In the genomic region with DNA sequence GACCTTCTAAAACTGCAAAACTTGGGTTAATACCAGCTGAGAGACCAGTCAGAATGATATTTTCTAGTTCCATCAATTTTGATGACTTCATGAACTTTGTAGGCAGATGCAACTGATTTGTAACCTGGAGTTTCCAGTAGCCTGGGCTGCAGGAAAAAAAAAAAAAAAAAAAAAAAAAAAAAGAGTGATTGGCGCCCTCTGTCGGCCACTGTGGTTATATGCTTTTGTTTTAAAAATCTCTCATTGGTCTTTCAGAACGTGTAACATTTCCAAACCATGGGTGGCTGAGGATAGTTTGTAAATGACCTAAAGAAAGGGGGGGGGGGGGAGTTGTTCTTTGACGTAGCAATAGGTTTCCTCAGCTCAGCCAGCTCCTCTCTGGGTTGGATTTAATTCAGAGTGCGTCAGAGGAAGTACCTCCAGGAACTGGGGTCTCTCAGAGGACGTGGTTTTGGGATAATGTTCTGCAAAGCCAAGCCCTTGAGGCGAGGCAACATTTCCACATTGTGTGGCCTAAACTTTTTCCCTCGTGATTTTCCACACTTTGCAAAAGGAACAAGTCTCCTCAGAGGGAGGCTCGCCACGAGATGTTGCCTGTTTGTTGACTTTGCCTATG, we compare ENCODE assay signal across 8 mouse cellular contexts. TPM values are rescaled to one million over a fixed set of nuclear protein-coding genes. Genes with fewer than 3 reads are reported as not detected.
A peak's percentile ranks its signal among the peaks of the same experiment; 100 is the strongest.
DNase-seq lines count a peak whose midpoint lies in the region; ATAC-seq and TF ChIP-seq lines count a peak whose summit lies in the region.

No protein-coding gene starts in this region.

- DNase-seq in gastrocnemius, adult 18-20 months (ENCODE audit: low spot score): peak; percentile 16
- no peak for DNase-seq in gastrocnemius, postnatal 36 days
- peak; percentile 72 for DNase-seq in MEL (ENCODE audit: low read depth, low spot score)
- DNase-seq in embryonic facial prominence, embryonic 11.5 days (ENCODE audit: low spot score): peak; percentile 67
- DNase-seq in retina, postnatal 7 days (ENCODE audit: low read depth, low spot score): peak; percentile 25
- DNase-seq in layer of hippocampus, adult 8-10 months (ENCODE audit: low spot score in 2 of 2): no peak

- H3K9me3 ChIP-seq in MEL (replicated peaks; ENCODE audit: insufficient read depth, low read length): no peaks in the 10 kb centered on the region
- no peaks in the 10 kb centered on the region for H3K9me3 ChIP-seq in embryonic facial prominence, embryonic 11.5 days (replicated peaks; ENCODE audit: control insufficient read depth, low read length)
- no peaks in the 10 kb centered on the region for H3K9me3 ChIP-seq in hindbrain, embryonic 12.5 days (replicated peaks)
- H3K9me3 ChIP-seq in lung, embryonic 15.5 days: no peaks in the 10 kb centered on the region

- TF ChIP-seq RAD21 in MEL (IDR thresholded peaks at IDR 0.05; ENCODE audit: low read depth, low read length): peak; percentile 59

- no peak overlapping the region for H3K4me2 ChIP-seq in embryonic facial prominence, embryonic 11.5 days (ENCODE audit: low read depth, low read length)
- H3K4me2 ChIP-seq in hindbrain, embryonic 12.5 days (replicated peaks): peak overlapping the region; percentile 36; the same call in 1 of the 2 replicates
- peak overlapping the region; percentile 37 for H3K4me2 ChIP-seq in lung, embryonic 15.5 days

- H3K27me3 ChIP-seq in MEL (ENCODE audit: control insufficient read depth in 1 of 2, insufficient read depth in 2 of 2, low read length in 2 of 2): peaks cover 0 to 2% of the 10 kb centered on the region in 2 experiments; a peak in 1 of 4 replicates
- H3K27me3 ChIP-seq in embryonic facial prominence, embryonic 11.5 days (ENCODE audit: control insufficient read depth, insufficient read depth, low read length): no peaks in the 10 kb centered on the region
- H3K27me3 ChIP-seq in hindbrain, embryonic 12.5 days: no peaks in the 10 kb centered on the region
- H3K27me3 ChIP-seq in lung, embryonic 15.5 days: no peaks in the 10 kb centered on the region

- TF ChIP-seq CTCF in MEL (IDR thresholded peaks at IDR 0.05 in 2 of 3, conservative IDR thresholded peaks at IDR 0.05 in 1 of 3; ENCODE audit: control insufficient read depth in 1 of 3, insufficient read depth in 1 of 3, low read depth in 2 of 3, low read length in 3 of 3, poor library complexity in 1 of 3, severe bottlenecking in 1 of 3): peak; percentile 16 to 75 (median 16); a peak in 5 of 6 replicates

- 39% methylated on average over 10 of the region's 10 CpGs for WGBS in embryonic facial prominence, embryonic 11.5 days
- 36% methylated on average over 10 of the region's 10 CpGs for WGBS in hindbrain, embryonic 12.5 days
- WGBS in lung, embryonic 15.5 days: 34% methylated on average over 10 of the region's 10 CpGs

- H3K4me3 ChIP-seq in MEL (ENCODE audit: control insufficient read depth in 1 of 2, insufficient read depth in 1 of 2, low read depth in 2 of 2, low read length in 2 of 2): peak overlapping the region; percentile 50 to 64
- no peak overlapping the region for H3K4me3 ChIP-seq in embryonic facial prominence, embryonic 11.5 days (ENCODE audit: low read depth, low read length)
- H3K4me3 ChIP-seq in hindbrain, embryonic 12.5 days: no peak overlapping the region
- H3K4me3 ChIP-seq in lung, embryonic 15.5 days: no peak overlapping the region

- peaks cover 0 to 9% of the 10 kb centered on the region in 2 experiments; a peak in 2 of 4 replicates for H3K36me3 ChIP-seq in MEL (ENCODE audit: control insufficient read depth in 1 of 2, insufficient read depth in 2 of 2, low read length in 2 of 2)
- H3K36me3 ChIP-seq in embryonic facial prominence, embryonic 11.5 days (replicated peaks; ENCODE audit: control insufficient read depth, insufficient read depth, low read depth, low read length): no peaks in the 10 kb centered on the region
- H3K36me3 ChIP-seq in hindbrain, embryonic 12.5 days: no peaks in the 10 kb centered on the region
- no peaks in the 10 kb centered on the region for H3K36me3 ChIP-seq in lung, embryonic 15.5 days

- intact Hi-C loops in gastrocnemius, postnatal 36 days (cut with DNase I): loop anchor here (2.0 to 5.0 kb wide), 2 partner anchors 105 to 334 kb away; no protein-coding TSS in a partner anchor

- no peak overlapping the region for H3K27ac ChIP-seq in MEL (ENCODE audit: control insufficient read depth, low read depth, low read length)
- H3K27ac ChIP-seq in embryonic facial prominence, embryonic 11.5 days (replicated peaks; ENCODE audit: low read depth, low read length): no peak overlapping the region
- no peak overlapping the region for H3K27ac ChIP-seq in hindbrain, embryonic 12.5 days
- H3K27ac ChIP-seq in lung, embryonic 15.5 days: no peak overlapping the region

- peak overlapping the region; percentile 18; the same call in 1 of the 2 replicates for H3K9ac ChIP-seq in MEL (ENCODE audit: control insufficient read depth, low read depth, low read length, poor library complexity, severe bottlenecking)
- no peak overlapping the region for H3K9ac ChIP-seq in embryonic facial prominence, embryonic 11.5 days (replicated peaks; ENCODE audit: low read length)
- H3K9ac ChIP-seq in hindbrain, embryonic 12.5 days: no peak overlapping the region
- H3K9ac ChIP-seq in lung, embryonic 15.5 days: no peak overlapping the region

- TF ChIP-seq EP300 in MEL (IDR thresholded peaks at IDR 0.05; ENCODE audit: low read depth in 1 of 2, low read length in 2 of 2): no peak

- H3K4me1 ChIP-seq in MEL (ENCODE audit: control insufficient read depth in 1 of 2, insufficient read depth in 2 of 2, low read length in 2 of 2): peaks cover 0 to 24% of the 10 kb centered on the region in 2 experiments; a peak in 1 of 4 replicates
- H3K4me1 ChIP-seq in embryonic facial prominence, embryonic 11.5 days (ENCODE audit: control insufficient read depth, insufficient read depth, low read length): no peaks in the 10 kb centered on the region
- H3K4me1 ChIP-seq in hindbrain, embryonic 12.5 days: no peaks in the 10 kb centered on the region
- H3K4me1 ChIP-seq in lung, embryonic 15.5 days: peaks cover 6% of the 10 kb centered on the region; the same call in 1 of the 2 replicates

- ATAC-seq in embryonic facial prominence, embryonic 11.5 days (replicated peaks; ENCODE audit: insufficient number of reproducible peaks, low FRiP score, low TSS enrichment, low read depth): no peak
- ATAC-seq in hindbrain, embryonic 12.5 days (ENCODE audit: low FRiP score): peak; percentile 25; the same call in 1 of the 2 replicates
- no peak; the same call in 1 of the 2 replicates for ATAC-seq in lung, embryonic 15.5 days (ENCODE audit: borderline replicate concordance, extremely low read depth, low FRiP score, low TSS enrichment)

- H3K79me2 ChIP-seq in MEL (ENCODE audit: control insufficient read depth, insufficient read depth, low read length, poor library complexity): no peaks in the 10 kb centered on the region

- TF ChIP-seq POLR2A in MEL (IDR thresholded peaks at IDR 0.05; ENCODE audit: control insufficient read depth in 1 of 2, insufficient read depth in 1 of 2, low read depth in 1 of 2, low read length in 2 of 2, poor library complexity in 1 of 2): no peak

TF ChIP-seq in MEL, 35 proteins besides CTCF, POLR2A, EP300 and RAD21:
- TF ChIP-seq BHLHE40 (IDR thresholded peaks at IDR 0.05; ENCODE audit: borderline replicate concordance, low read depth, low read length) (no peak), ZNF384 (IDR thresholded peaks at IDR 0.05; ENCODE audit: low read depth, low read length) (peak; percentile 100), ZKSCAN1 (IDR thresholded peaks at IDR 0.05; ENCODE audit: low read depth, low read length) (peak; percentile 78; the same call in 1 of the 2 replicates), TCF12 (IDR thresholded peaks at IDR 0.05; ENCODE audit: low read depth, low read length) (no peak), ZC3H11A (IDR thresholded peaks at IDR 0.05; ENCODE audit: low read depth, low read length) (peak; percentile 37), SMC3 (IDR thresholded peaks at IDR 0.05; ENCODE audit: low read depth, low read length) (peak; percentile 64), SIN3A (IDR thresholded peaks at IDR 0.05; ENCODE audit: low read length) (0 out of 2 replicates have a peak, but pooled peaks have one; percentile 1)
TF ChIP-seq in MEL: peak in this region for 5.

RNA-seq across cellular contexts. Expression of a gene that starts 7.0 kb away (rescaled TPM):
- total RNA-seq in gastrocnemius, adult 18-20 months (2021): under 1 TPM in 1 of 2 experiments, not detected in 1; 0.52 TPM
- total RNA-seq in gastrocnemius, postnatal 36 days (2021): under 1 TPM in 1 of 2 experiments, not detected in 1; 0.15 TPM
- not detected in 2 replicates for total RNA-seq in MEL (2012; rRNA removed)
- polyA plus RNA-seq in MEL (2012; ENCODE audit: insufficient read depth in 1 of 2, insufficient read length in 2 of 2, low read depth in 1 of 2, low replicate concordance in 2 of 2, missing spikeins in 1 of 2): not detected
- polyA plus RNA-seq in embryonic facial prominence, embryonic 11.5 days (2014; fragmentation: Nextera tagmentation; extraction: Ambion mirVana): 0.13 TPM in 1 of 2 replicates, not detected in the other
- not detected in 2 replicates for polyA plus RNA-seq in hindbrain, embryonic 12.5 days (2016; fragmentation: Nextera tagmentation; extraction: Ambion mirVana)
- 0.34 and 1.5 TPM in 2 replicates for polyA plus RNA-seq in lung, embryonic 15.5 days (2015; fragmentation: Nextera tagmentation; extraction: Ambion mirVana)
- total RNA-seq in layer of hippocampus, adult 8-10 months (2022): under 1 TPM in 1 of 4 experiments, not detected in 3; 0.16 TPM

RNA-seq across cellular contexts. Expression of a gene that starts 52.8 kb away (rescaled TPM):
- total RNA-seq in gastrocnemius, adult 18-20 months (2021): 10 to 100 TPM; 31.5 to 39.0 TPM
- total RNA-seq in gastrocnemius, postnatal 36 days (2021): 10 to 100 TPM; 25.0 to 27.0 TPM
- total RNA-seq in MEL (2012; rRNA removed): 18.0 and 18.8 TPM in 2 replicates
- 10 to 100 TPM in 1 of 2 experiments, not detected in 1; 20.4 TPM for polyA plus RNA-seq in MEL (2012; ENCODE audit: insufficient read depth in 1 of 2, insufficient read length in 2 of 2, low read depth in 1 of 2, low replicate concordance in 2 of 2, missing spikeins in 1 of 2)
- 38.8 and 42.0 TPM in 2 replicates for polyA plus RNA-seq in embryonic facial prominence, embryonic 11.5 days (2014; fragmentation: Nextera tagmentation; extraction: Ambion mirVana)
- 47.8 and 60.3 TPM in 2 replicates for polyA plus RNA-seq in hindbrain, embryonic 12.5 days (2016; fragmentation: Nextera tagmentation; extraction: Ambion mirVana)
- 44.3 and 46.1 TPM in 2 replicates for polyA plus RNA-seq in lung, embryonic 15.5 days (2015; fragmentation: Nextera tagmentation; extraction: Ambion mirVana)
- 10 to 100 TPM; 57.9 to 78.8 (median 62.7) TPM for total RNA-seq in layer of hippocampus, adult 8-10 months (2022)

Comparison
In these comparisons a context has a peak if more than half of its experiments do, and no peak if none do; other contexts are left out.
1. DNase-seq: peak in gastrocnemius, adult 18-20 months (single experiment), MEL (single experiment), embryonic facial prominence, embryonic 11.5 days (single experiment) and retina, postnatal 7 days (single experiment); none in gastrocnemius, postnatal 36 days (0 of 2) and layer of hippocampus, adult 8-10 months (0 of 2).
2. H3K4me3 ChIP-seq: peak in MEL (2 of 2); none in embryonic facial prominence, embryonic 11.5 days (single experiment), hindbrain, embryonic 12.5 days (single experiment) and lung, embryonic 15.5 days (single experiment).